Mouse (Mus musculus): ENCODE results near the gene Erbb2.
"Not testable (repeated sequence)": the region's sequence is repeated elsewhere in the genome, so short reads cannot be mapped to it uniquely, and the experiment has no call there.

The Erbb2 gene

DNA sequence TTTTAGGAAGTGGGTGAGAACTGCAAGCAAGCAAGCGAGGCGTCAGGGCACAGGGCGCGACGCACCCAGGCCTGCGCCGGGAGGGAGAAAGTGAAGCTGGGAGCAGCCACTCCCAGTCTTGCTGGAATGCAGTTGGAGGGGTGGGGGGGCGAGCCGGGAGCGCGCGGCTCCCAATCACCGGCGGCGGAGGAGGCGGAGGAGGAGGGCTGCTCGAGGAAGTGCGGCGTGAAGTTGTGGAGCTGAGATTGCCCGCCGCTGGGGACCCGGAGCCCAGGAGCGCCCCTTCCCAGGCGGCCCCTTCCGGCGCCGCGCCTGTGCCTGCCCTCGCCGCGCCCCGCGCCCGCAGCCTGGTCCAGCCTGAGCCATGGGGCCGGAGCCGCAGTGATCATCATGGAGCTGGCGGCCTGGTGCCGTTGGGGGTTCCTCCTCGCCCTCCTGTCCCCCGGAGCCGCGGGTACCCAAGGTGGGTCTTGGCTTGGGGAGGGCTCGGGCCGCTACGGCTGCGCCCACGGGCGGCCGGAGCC, at the start of gene Erbb2:
Gene Erbb2 (plus strand): TSS at position 198 of the 524 bp plus-strand sequence.
- no peak for DNase-seq (ENCODE audit: low spot score in 2 of 2)

GRCm38 (mm10) chr11:98363817-98364216, 48.5 kb upstream of the Erbb2 start:
- DNase-seq (ENCODE audit: low spot score in 2 of 2), result no peak

DNA sequence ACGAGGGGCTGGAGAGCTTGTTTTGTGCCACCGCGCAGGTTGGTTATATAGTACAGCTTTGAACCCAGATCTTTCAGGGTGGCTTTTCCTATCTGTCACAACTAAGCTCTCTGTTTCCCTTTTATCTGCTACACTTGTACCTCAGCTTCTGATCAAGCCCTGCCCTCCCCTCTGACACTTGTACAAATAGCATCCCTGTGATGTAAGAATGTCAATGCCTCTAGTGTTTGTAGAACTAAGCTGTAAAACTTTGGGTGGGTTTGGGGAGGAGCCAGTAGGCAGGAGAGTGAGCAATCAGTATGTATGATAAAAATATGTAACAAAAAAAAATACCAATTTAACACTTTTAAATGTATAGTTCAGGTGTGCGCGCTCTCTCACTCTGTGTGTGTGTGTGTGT, 47.9 kb upstream of the Erbb2 start:
- DNase-seq (ENCODE audit: low spot score in 2 of 2), result no peak

- no peak for DNase-seq (ENCODE audit: low spot score in 2 of 2)
These were observed 46.0 kb upstream of the Erbb2 start for GRCm38 (mm10) chr11:98366290-98366689.

DNA sequence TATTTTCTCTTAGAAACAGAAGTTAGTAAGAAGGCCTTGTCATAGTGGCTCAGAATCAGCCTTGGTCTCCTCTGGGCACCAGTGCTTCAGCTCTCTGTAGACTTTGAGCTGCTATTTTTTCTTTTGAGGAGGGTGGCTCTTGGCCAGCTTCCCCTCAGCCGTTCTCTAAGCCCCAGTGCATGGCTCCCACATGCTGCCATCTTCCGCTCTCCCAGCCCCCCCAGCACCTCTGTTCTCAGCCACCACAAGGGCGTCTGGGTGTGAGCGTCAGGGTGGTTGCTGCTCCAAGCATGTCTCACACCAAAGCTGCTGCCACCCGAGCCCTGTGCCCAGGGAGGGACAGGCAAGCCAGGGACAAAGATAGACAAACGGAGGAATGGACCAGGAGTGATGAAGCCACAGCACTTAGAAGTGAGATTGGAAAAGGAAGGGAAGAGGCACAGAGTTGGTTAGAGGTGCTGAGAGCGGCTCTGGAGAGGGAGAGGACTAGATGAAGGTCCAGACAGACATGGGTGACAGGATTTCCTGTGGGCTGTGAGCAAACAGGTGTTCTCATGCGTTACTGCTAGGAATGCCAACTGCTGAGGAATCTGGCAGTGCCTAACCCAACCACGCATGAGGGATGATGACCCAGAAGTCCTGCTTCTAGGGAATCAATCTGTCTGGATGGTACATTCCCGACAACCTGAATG, 45.0 kb upstream of the Erbb2 start:
- DNase-seq (ENCODE audit: low spot score in 2 of 2), result no peak

GRCm38 (mm10) chr11:98367863-98368186, 44.4 kb upstream of the Erbb2 start:
- DNase-seq (ENCODE audit: low spot score in 2 of 2), result no peak

DNA sequence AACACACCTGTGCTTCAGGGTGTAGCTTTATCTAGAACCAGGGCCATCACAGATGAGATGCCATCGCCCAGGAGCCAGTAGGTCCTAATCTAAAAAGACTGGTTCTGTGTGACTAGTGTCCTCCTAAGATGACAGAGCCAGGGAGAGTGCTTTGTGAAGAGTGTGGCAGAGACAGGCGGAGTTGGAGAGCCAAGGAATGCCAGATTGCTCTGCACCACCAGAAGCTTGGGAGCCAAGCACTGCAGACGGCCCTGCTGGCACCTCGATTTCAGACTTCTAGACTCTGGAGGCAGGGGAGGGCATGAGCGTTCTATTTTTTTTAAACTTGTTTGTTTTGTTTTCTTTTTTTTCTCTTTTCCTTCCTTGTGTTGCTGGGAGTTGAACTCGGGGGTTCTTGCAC, 42.9 kb upstream of the Erbb2 start:
- DNase-seq (ENCODE audit: low spot score in 2 of 2), result no peak

GRCm38 (mm10) chr11:98370588-98370987, 41.7 kb upstream of the Erbb2 start:
- DNase-seq (ENCODE audit: low spot score in 2 of 2), result no peak

DNA sequence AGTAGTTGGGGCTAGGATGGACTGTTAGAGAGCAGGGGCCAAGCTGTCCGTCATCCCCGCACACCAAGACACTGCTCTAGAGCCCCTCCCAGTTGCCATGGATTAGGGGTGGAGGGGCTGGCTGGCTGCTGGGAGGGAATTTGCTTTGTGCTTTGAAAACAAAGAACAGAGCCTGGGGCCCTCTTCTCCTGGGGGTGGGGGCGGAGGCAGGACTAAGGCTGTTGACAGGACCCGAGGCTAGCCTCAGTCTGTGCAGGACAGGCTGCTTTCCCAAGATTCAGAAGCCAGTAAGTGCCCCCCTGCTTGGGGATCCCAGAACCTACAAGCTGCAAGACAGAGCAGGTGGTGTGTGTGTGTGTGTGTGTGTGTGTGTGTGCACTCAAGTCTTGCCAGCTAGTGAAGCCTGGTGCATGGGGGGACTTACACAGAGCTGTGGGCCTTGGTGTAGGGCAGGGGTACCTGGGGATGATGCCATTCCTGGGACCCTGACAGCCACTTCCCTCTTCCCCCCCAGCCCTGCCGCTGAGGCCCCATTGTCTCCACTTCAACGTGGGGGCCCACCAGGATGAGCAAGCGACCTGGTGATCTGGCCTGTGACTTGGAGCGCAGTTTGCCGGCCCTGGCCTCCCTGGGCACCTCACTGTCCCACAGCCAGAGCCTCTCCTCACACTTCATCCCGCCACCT, 40.6 kb upstream of the Erbb2 start:
- no peak for DNase-seq (ENCODE audit: low spot score in 2 of 2)

- DNase-seq (ENCODE audit: low spot score in 2 of 2), result peak in 1 of 2 experiments; percentile 47
These were observed 39.9 kb upstream of the Erbb2 start for GRCm38 (mm10) chr11:98372406-98372805.

GRCm38 (mm10) chr11:98373244-98373643, 39.0 kb upstream of the Erbb2 start:
- DNase-seq (ENCODE audit: low spot score in 2 of 2), result no peak

GRCm38 (mm10) chr11:98374266-98374665, 38.0 kb upstream of the Erbb2 start:
- no peak for DNase-seq (ENCODE audit: low spot score in 2 of 2)

DNA sequence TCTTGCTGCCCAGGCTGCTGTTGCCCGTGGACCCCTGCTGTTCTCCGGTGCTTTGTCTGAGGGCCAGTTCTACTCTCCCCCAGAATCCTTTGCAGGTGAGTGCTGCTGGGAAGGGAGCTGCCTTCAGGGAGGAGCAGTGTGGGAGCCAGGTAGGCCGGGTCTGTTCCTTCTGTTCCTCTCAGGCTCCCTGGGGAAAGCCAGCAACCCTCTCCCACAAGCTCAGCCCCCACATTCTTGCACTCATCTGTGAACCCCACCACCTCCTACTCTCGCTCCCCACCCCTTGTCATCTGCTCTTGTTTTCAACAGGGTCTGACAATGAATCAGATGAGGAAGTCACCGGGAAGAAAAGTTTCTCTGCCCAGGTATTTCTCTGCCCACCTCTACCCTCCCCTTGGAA, 35.5 kb upstream of the Erbb2 start:
- DNase-seq (ENCODE audit: low spot score in 2 of 2), result no peak

DNA sequence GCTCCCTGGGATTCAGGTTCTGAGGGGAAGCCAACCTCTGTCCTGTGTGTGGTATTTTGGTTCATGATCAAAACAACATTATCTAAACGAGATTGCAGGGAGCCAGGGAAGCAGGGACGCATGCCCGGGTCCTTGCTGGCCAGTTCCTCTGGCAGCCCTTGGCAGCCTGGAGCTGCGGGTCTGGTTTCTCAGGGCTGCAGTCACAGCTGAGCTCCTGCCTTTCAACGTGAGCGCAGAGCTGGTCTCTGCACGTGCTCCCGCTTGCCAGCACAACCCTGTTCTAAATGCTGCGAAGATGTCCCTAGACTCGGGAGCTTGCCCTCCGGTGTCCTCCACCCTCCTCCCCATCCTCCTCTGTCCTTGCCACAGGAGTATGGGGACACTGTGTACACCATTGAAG, 34.5 kb upstream of the Erbb2 start:
- no peak for DNase-seq (ENCODE audit: low spot score in 2 of 2)

DNA sequence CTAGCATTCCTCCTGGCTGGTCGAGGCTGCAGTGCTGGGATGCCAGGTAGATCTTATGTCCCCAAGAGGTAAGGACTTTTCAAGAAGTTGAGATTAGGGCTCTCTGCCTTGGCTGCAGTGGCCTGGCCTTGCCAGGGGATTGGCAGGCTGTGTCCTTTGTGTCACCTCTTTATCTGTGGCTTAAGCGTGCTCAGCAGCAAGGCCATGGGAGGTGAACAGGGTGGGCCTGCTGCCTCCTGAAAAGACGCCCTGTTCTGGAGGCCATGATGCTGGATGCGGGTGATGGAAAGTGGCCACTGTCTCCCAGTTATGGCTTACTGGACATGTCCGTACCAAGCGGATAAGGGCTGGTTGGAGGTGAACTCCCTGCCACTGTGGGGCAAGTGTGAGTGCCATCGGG, 32.9 kb upstream of the Erbb2 start:
- DNase-seq (ENCODE audit: low spot score in 2 of 2), result no peak

- no peak for DNase-seq (ENCODE audit: low spot score in 2 of 2)
These were observed 32.2 kb upstream of the Erbb2 start for GRCm38 (mm10) chr11:98380106-98380505.

DNA sequence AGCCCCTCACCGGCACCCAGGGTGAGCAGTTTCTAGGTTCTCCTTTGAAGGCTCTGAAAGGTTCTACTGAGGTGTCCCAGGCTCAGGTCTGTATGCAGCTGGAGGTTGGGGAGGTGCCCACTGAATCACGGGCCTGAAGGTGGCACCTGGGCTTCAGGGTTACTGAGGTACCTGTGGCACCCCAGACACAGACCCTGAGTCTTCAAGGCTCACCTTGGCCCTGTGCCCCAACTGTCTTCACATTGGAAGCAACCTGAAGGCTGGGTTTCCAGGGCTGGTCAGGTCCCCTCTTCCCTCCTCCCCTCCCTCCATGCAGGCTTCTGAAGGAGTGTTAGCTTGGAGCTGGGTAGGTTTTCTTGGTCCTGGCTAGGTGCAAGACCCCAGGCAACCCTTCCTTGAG, 30.6 kb upstream of the Erbb2 start:
- no peak for DNase-seq (ENCODE audit: low spot score in 2 of 2)

- not testable (repeated sequence) for DNase-seq (ENCODE audit: low spot score in 2 of 2)
These were observed 29.9 kb upstream of the Erbb2 start for GRCm38 (mm10) chr11:98382405-98382804.

DNA sequence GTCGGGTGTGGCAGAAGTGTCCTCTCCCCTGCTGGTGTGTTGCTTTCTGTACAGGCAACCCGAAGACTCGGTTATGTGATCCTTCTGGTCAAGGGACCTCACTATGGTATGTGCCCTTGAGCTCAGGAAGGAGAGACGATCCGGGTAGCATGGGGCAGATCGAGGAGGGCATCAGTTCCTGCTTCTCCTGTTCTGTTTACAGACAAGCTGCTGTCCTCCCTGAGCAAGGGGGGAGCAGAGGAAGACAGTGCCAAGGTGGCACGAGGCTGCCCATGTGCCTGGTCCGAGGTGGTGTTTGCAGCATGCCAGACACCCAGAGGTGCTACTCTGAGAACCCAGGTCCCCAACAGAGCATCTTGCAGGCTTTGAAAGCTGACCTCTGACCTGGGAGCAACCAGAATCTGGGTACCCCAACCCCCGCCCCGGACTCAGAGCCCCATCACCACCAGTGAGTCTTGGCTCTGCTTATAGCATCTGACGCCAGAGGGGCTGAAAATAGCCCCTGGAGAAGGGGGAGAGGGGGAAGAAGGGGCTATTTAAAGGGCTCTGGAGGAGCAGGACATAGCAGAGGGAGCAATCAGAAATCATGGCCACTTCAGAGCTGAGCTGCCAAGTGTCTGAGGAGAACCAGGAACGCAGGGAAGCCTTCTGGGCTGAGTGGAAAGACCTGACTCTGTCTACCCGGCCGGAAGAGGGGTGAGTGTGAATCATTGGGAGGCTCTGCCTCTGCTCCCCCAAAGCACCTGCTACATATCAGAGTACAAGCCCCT, 28.8 kb upstream of the Erbb2 start, which contains the start of gene Tcap:
Gene Tcap (plus strand): TSS at position 551 of the 770 bp plus-strand sequence.
- DNase-seq (ENCODE audit: low spot score in 2 of 2), result no peak

DNA sequence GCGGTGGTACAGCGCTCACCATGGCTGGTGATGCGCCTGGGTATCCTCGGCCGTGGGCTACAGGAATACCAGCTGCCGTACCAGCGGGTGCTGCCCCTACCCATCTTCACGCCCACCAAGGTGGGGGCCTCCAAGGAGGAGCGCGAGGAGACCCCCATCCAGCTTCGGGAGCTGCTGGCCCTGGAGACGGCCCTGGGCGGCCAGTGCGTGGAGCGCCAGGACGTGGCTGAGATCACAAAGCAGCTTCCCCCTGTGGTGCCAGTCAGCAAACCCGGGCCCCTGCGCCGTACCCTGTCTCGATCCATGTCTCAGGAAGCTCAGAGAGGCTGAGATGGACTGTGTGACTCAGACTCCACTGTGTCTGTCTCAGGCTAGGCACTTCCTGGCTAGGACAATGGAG, 28.1 kb upstream of the Erbb2 start:
- DNase-seq (ENCODE audit: low spot score in 2 of 2), result no peak

- no peak for DNase-seq (ENCODE audit: low spot score in 2 of 2)
These were observed 27.3 kb upstream of the Erbb2 start for GRCm38 (mm10) chr11:98384721-98385637.
